Mouse (Mus musculus): ENCODE measurements around the gene Cd3e. TPM values are rescaled to one million over a fixed set of nuclear protein-coding genes. Genes with fewer than 3 reads are reported as not detected.
"Not testable (repeated sequence)": the region's sequence is repeated elsewhere in the genome, so short reads cannot be mapped to it uniquely, and the experiment has no call there.

The Cd3e gene
- total RNA-seq, 2 experiments from 2014 or later = 0.27 to 2.0 TPM

- no peak for DNase-seq (ENCODE audit: low spot score in 2 of 2)
These were observed 29.2 kb downstream of the Cd3e start, which contains the start of gene Cd3g for GRCm38 (mm10) chr9:44980242-44980641. Cd3g (minus strand) TSS chr9:44980431.

DNA sequence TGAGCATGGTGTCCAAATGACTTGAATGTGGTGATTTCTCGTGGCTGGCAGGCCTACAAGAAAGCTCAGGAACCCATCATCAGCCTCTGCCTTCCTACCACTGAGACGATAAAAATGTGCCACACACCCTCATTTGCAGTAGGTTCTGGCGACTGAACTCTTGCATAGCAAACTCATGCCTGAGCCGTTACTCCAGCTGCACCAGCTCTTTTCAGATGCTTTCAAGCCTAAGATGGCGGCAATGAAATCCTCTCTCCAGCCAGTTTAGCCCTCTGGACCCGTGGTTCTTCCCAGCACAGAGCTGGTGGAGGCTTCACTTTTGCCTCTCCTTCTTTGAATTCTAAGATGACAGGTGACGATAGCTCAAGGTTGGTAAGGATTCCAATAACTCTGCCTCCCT, 29.6 kb downstream of the Cd3e start:
- no peak for DNase-seq (ENCODE audit: low spot score in 2 of 2)

DNA sequence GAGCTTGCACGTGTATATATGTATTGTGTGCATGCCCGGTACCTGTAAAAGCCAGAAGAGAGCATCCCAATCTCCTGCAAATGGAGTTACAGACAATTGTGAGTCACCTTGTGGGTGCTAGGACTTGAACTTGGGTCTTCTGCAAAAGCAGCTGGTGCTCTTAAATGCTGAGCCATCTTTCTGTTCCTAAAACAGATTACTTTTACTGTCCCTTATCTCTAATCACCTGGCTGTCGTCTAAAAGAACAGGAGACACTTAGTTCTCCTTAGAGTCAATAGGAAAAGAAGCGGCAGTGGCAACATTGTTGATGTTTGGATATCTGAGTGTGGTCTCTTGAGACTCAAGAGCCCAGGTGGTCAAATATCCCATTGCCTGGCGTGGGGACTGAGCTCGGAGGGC, 31.6 kb downstream of the Cd3e start:
- DNase-seq (ENCODE audit: low spot score in 2 of 2) = no peak

DNA sequence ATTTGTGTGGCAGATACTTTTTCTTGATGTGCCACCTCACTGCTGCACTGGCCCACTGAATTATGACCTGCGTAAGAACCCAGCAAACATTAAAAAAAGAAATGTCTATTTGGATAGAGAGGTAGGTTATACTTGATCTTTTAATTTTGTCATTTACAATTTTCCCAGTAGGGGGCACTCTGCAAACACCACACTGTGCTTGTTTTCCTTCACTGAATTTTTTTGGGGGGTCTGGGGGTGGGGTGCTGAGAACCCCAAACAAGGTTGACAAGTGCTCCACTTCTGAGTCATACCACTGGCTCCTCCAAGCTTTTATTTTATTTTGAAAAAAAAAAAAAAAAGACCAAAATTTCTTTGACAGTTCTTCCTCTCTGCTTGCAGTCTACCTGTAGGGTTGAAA, 40.0 kb downstream of the Cd3e start:
- no peak for DNase-seq (ENCODE audit: low spot score in 2 of 2)

DNA sequence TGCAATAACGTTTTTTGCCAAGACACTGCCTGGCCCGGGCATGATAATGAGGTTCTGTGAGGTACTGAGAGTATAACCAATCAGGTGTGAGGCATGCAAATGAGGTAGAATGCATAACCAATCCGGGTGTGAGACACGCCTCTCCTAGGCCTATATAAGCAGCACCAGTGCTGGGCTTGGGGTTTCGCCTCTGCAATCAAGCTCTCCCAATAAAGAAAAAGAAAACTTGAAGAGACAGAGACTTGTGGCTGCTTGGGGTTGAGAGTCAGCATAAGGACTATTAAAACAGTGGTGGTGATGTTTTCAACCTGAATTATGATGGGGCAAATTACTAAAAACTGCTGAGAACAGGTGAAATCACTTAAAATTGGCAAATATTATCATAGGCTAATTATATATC, 41.7 kb downstream of the Cd3e start:
- not testable (repeated sequence) for DNase-seq (ENCODE audit: low spot score in 2 of 2)

DNA sequence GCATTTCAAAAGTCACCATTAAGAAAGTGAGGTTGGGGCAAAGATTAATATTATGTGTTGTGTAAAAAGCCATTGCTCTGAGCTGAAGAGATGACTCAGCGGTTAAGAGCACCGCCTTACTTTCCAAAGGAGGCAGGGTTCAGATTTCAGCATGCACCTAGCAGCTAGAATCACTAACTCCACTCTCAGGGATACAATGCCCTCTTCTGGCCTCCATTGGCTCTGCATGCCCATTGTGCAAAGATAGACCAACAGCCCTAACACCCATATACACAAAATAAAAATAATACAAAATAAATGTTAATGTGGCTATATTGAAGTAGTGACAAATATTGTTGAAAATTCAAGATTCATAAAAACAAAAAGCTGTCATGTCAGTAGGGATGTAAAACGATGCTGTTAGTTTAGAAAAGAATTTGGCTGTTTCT, 42.6 kb downstream of the Cd3e start:
- peak; percentile 62 to 69 for DNase-seq (ENCODE audit: low spot score in 2 of 2)

DNA sequence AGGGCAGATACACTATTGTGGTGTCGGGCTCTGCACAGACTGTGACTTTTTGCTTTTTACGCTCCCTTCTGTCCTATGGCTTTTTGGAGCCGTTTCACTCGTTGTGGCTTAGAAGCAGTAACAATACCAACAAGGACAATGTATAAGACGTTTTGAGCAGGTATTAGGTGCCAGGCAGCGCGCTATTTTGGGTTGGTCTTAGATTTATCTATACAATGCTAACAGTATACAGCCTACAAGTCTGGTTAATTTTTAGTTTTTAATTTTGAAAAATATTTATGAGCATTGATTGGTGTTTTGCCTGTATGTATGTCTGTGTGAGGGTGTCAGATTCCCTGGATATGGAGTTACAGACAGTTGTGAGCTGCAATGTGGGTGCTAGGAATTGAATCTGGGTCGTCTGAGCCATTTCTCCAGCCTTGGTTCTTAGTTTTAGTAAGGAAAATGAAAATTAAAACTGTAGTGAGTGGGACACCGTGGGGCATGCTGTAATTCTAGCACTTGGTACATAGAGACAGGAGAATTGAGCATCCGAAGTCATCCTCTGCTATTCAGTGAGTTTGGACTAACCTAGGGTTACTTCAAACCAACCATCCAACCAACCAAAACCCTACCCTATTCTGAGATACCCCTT, 43.5 kb downstream of the Cd3e start:
- DNase-seq (ENCODE audit: low spot score in 2 of 2) = no peak

GRCm38 (mm10) chr9:44965126-44965832, 44.1 kb downstream of the Cd3e start, which contains the start of gene Ube4a:
Ube4a (minus strand) TSS chr9:44965600.
- DNase-seq (ENCODE audit: low spot score in 2 of 2) = peak; percentile 100

GRCm38 (mm10) chr9:44954432-44954831, 55.0 kb downstream of the Cd3e start:
- no peak for DNase-seq (ENCODE audit: low spot score in 2 of 2)

Other genes with a start within 250 kb of the Cd3e start
- 100 to 1,000 TPM; 139 to 168 TPM for gene Arcn1, start 241.8 kb downstream of the Cd3e start, total RNA-seq (2021)
- 10 to 100 TPM; 54.0 to 57.6 TPM for gene Ift46, start 241.7 kb downstream of the Cd3e start, total RNA-seq (2021)
- 1 to 10 TPM; 4.2 to 8.3 TPM for gene Tmem25, start 210.3 kb downstream of the Cd3e start, total RNA-seq (2021)
- gene Ttc36, start 206.6 kb downstream of the Cd3e start, total RNA-seq (2021) = 1 to 10 TPM; 2.7 to 4.1 TPM
- 10 to 100 TPM; 27.2 to 32.1 TPM for gene Kmt2a, start 128.3 kb downstream of the Cd3e start, total RNA-seq (2021)
- gene Atp5l, start 88.9 kb downstream of the Cd3e start, total RNA-seq (2021) = 100 to 1,000 TPM; 593 to 763 TPM
- 100 to 1,000 TPM in 1 of 2 experiments, 10 to 100 TPM in 1; 85.6 to 103 TPM for gene Ube4a, start 44.0 kb downstream of the Cd3e start, total RNA-seq (2021)
- 1 to 10 TPM in 1 of 2 experiments, under 1 TPM in 1; 0.33 to 1.6 TPM for gene Cd3g, start 29.2 kb downstream of the Cd3e start, total RNA-seq (2021)
- under 1 TPM in 1 of 2 experiments, not detected in 1; 0.93 TPM for gene Cd3d, start 27.8 kb downstream of the Cd3e start, total RNA-seq (2021)
- 10 to 100 TPM; 10.5 to 12.9 TPM for gene Mpzl2, start 30.2 kb upstream of the Cd3e start, total RNA-seq (2021)
- gene Mpzl3, start 45.6 kb upstream of the Cd3e start, total RNA-seq (2021) = 1 to 10 TPM; 7.3 to 9.1 TPM
- 1 to 10 TPM; 3.3 to 6.8 TPM for gene Jaml, start 69.6 kb upstream of the Cd3e start, total RNA-seq (2021)
- gene Scn2b, start 108.2 kb upstream of the Cd3e start, total RNA-seq (2021) = 10 to 100 TPM; 11.1 to 11.2 TPM
- gene Scn4b, start 128.8 kb upstream of the Cd3e start, total RNA-seq (2021) = 1 to 10 TPM in 1 of 2 experiments, under 1 TPM in 1; 0.90 to 1.1 TPM
- gene BC049352, start 172.4 kb upstream of the Cd3e start, total RNA-seq (2021) = 1 to 10 TPM in 1 of 2 experiments, under 1 TPM in 1; 0.86 to 1.3 TPM
- not detected for gene Tmprss4, start 194.5 kb upstream of the Cd3e start, total RNA-seq (2021)